Mouse (Mus musculus) stomach, embryonic 15.5 days (tissue): ENCODE measurements around the gene Nip7. TPM values are rescaled to one million over a fixed set of nuclear protein-coding genes. Genes with fewer than 3 reads are reported as not detected.
"Not testable (repeated sequence)": the region's sequence is repeated elsewhere in the genome, so short reads cannot be mapped to it uniquely, and the experiment has no call there.

ENCODE experiments used
- ATAC-seq: fragments of 200-750 bp; cut with Nextera tagmentation; 2 replicates; pipeline ENCODE4 v1.8.0; 2017; ENCODE audit warnings: low read depth, moderate number of reproducible peaks, moderate TSS enrichment; ENCODE audit not compliant: insufficient read depth, low FRiP score
- H3K27ac ChIP-seq: fragments of 300-500 bp; sonication (generic); 2 replicates; pipeline ENCODE4 v1.5.1; 2015; ENCODE audit warnings: mild to moderate bottlenecking, inconsistent platforms
- H3K27me3 ChIP-seq: fragments of 300-500 bp; sonication (generic); replicated peaks from 2 replicates; pipeline ENCODE4 v1.6.1; 2015; ENCODE audit warnings: inconsistent platforms
- H3K36me3 ChIP-seq: fragments of 300-500 bp; sonication (generic); 2 replicates; pipeline ENCODE4 v1.6.1; 2015; ENCODE audit warnings: inconsistent platforms
- H3K4me1 ChIP-seq: fragments of 300-500 bp; sonication (generic); 2 replicates; pipeline ENCODE4 v1.6.1; 2015; ENCODE audit warnings: inconsistent platforms
- H3K4me2 ChIP-seq: fragments of 300-500 bp; sonication (generic); 2 replicates; pipeline ENCODE4 v1.6.1; 2015; ENCODE audit warnings: mild to moderate bottlenecking, inconsistent platforms
- H3K4me3 ChIP-seq: fragments of 300-500 bp; sonication (generic); replicated peaks from 2 replicates; pipeline ENCODE4 v1.5.1; 2015; ENCODE audit warnings: inconsistent platforms
- H3K9ac ChIP-seq: fragments of 300-500 bp; sonication (generic); 2 replicates; pipeline ENCODE4 v1.6.1; 2015; ENCODE audit warnings: inconsistent platforms
- H3K9me3 ChIP-seq: fragments of 300-500 bp; sonication (generic); 2 replicates; pipeline ENCODE4 v1.6.1; 2016; ENCODE audit warnings: inconsistent platforms
- WGBS: fragments of 180-500 bp; shearing (Covaris S2); methylation state at CpG from one replicate; pipeline ENCODE4 v1.1.7; 2015; 5-methylcytosine and 5-hydroxymethylcytosine counted together
- polyA plus RNA-seq: library from polyadenylated mRNA; unstranded; fragments of >200 nt; fragmentation: Nextera tagmentation; extraction: Ambion mirVana; gene quantifications from 2 replicates; pipeline ENCODE4 v1.2.1, GENCODE M21; 2015

Gene Nip7
- polyA plus RNA-seq: 73.0 and 82.9 TPM in 2 replicates

DNA sequence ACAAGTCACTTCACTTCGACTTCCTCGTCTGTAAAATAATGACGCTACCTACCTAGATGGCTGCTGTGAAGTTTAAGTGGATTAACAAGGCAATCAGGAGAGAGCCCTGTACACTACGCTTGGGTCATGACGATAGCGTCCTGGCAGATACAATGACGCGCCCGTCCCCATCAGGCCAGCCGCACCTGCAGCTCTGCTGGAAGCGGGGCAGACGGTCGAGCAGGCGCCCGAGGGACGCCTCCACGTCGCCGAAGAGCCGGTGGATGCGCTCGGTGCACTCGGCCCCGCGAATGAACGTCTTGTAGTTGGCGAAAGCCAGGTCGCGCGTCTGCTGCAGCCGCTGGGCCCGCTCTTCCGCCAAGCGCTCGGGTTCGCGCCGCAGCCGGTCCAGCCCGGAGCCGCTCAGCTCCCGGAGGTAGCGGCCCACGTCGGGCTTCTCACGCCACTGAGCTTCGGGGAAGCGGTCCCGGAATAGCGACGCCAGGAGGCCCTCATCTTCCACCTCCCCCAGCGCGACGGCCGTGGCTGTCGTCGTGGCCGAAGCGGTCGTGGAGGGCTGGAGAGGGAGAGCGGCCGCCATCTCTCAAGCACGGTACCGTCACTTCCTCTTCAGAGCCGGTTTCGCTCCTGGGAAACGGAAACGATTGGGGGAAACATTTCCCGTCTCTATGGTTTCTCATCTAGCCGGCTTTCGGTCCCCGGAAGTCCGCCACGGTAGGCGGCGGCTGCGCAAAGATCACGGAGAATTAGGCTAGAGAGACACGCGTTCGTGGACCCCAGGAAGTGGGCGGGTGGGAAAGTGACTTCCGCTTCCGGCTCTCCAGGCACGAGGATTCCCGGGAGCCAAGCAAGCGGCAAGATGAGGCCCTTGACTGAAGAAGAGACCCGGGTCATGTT, at the start of gene Nip7, which contains the start of gene Cog8:
Gene Nip7, plus strand, starts transcription at position 802 of the 897 bp plus-strand sequence.
Gene Cog8, minus strand, starts transcription at position 614 of the 897 bp plus-strand sequence.
- Histone ChIP-seq H3K36me3 (peaks cover 26% of the 10 kb centered on the region), H3K4me1 (peaks cover 11% of the 10 kb centered on the region; the same call in 1 of the 2 replicates), H3K27ac (peak within 1 kb of the TSS; percentile 74), H3K27me3 (no peaks in the 10 kb centered on the region), H3K4me2 (peak within 1 kb of the TSS; percentile 88), H3K9me3 (no peaks in the 10 kb centered on the region), H3K4me3 (peak within 1 kb of the TSS; percentile 97), H3K9ac (peak within 1 kb of the TSS; percentile 75)
- peak; percentile 96 for ATAC-seq
- under 1% methylated on average over 88 of the region's 88 CpGs for WGBS

DNA sequence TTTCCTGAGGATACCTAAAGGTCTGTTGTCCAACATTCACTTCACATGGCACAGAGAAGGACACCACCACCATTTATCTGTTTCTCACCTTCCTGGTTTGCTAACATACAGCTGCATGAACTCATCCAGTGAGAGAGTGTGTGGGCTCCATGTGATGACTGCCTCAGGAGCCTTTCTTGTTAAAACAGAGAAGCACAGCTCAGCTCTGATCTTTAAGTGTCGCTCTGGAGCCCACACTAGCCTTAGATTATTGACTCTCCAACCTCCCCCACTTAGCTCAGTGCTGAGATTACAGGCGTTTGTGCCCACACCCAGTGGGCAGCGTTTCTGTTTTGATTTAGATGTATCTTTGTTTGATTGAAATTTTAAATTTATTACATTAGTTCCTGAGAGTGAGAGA, 48.9 kb upstream of the Nip7 start:
- ATAC-seq: no peak

DNA sequence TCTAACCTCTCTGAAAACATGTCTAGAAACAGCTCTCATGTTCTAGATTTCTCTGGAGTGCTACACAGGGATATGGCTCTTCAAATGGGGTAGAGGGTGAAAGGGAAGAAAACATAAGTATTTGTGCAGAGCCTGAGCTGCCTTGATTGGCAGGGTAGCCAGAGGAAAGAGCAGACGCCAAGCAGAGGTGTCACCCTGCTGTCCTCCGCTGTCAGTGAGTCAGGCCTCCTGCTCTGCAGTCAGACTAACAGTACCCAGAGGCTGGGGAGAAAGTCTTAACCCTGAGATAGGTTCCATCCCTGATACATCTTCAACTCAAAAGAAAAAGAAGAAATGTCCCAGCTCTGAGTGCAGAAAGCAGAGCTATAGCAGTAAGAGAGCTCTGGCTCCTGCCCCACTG, 44.0 kb upstream of the Nip7 start:
- Histone ChIP-seq H3K27me3 (no peaks in the 10 kb centered on the region), H3K27ac (no peak overlapping the region), H3K9me3 (no peaks in the 10 kb centered on the region), H3K4me1 (no peaks in the 10 kb centered on the region), H3K4me3 (no peak overlapping the region), H3K4me2 (no peak overlapping the region), H3K9ac (no peak overlapping the region), H3K36me3 (peaks cover 9% of the 10 kb centered on the region; the same call in 1 of the 2 replicates)
- 79% methylated on average over 2 of the region's 2 CpGs for whole genome bisulfite sequencing
- ATAC-seq: no peak

More for the DNA sequence above, 48.9 kb upstream of the Nip7 start:
- H3K9ac ChIP-seq: no peak overlapping the region
- no peak overlapping the region for H3K27ac ChIP-seq
- no peaks in the 10 kb centered on the region for H3K27me3 ChIP-seq
- H3K4me1 ChIP-seq: no peaks in the 10 kb centered on the region
- H3K36me3 ChIP-seq: peaks cover 13% of the 10 kb centered on the region; the same call in 1 of the 2 replicates
- H3K4me2 ChIP-seq: no peak overlapping the region
- H3K4me3 ChIP-seq: no peak overlapping the region
- no peaks in the 10 kb centered on the region for H3K9me3 ChIP-seq
- 74% methylated on average over 3 of the region's 3 CpGs for WGBS

DNA sequence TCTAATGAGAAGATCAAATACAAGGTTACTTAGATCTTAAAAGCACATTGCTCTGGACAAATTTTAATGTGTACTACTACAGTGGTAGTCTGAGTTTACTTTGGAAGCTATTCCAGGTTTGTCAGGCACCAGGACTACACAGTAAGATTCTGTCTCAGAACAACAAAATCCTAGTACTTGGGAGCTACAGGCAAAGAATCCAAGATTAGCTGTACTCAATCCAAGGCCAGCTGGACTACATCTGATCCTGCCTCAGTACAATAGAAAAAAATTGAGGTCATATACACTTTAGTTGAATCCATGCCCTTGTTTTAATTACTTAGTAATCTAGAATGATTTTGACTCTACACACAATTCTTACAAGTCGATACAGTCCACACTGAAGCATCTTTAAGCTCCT, 41.8 kb upstream of the Nip7 start:
- Histone ChIP-seq H3K4me3 (no peak overlapping the region), H3K4me1 (no peaks in the 10 kb centered on the region), H3K9me3 (no peaks in the 10 kb centered on the region), H3K9ac (no peak overlapping the region), H3K36me3 (0 out of 2 replicates have a peak, but pooled peaks cover 5% of the 10 kb centered on the region), H3K27me3 (no peaks in the 10 kb centered on the region), H3K4me2 (no peak overlapping the region), H3K27ac (no peak overlapping the region)
- 77% methylated on average over 1 of the region's 1 CpGs for WGBS
- ATAC-seq: no peak

- Histone ChIP-seq H3K27ac (no peak overlapping the region), H3K4me2 (no peak overlapping the region), H3K9me3 (no peaks in the 10 kb centered on the region), H3K27me3 (no peaks in the 10 kb centered on the region), H3K4me1 (no peaks in the 10 kb centered on the region), H3K4me3 (no peak overlapping the region), H3K9ac (no peak overlapping the region), H3K36me3 (no peaks in the 10 kb centered on the region)
- 85% methylated on average over 8 of the region's 8 CpGs for WGBS
- no peak for ATAC-seq
Observed at GRCm38 (mm10) chr8:107023479-107023878, 33.2 kb upstream of the Nip7 start.

- Histone ChIP-seq H3K36me3 (no peaks in the 10 kb centered on the region), H3K4me1 (peaks cover 7% of the 10 kb centered on the region), H3K9me3 (no peaks in the 10 kb centered on the region), H3K27ac (no peak overlapping the region), H3K4me3 (no peak overlapping the region), H3K4me2 (no peak overlapping the region), H3K9ac (no peak overlapping the region), H3K27me3 (no peaks in the 10 kb centered on the region)
- WGBS: 72% methylated on average over 3 of the region's 3 CpGs
- no peak for ATAC-seq
Observed at GRCm38 (mm10) chr8:107029310-107029709, 27.4 kb upstream of the Nip7 start.

GRCm38 (mm10) chr8:107030058-107030457, 26.6 kb upstream of the Nip7 start:
- no peaks in the 10 kb centered on the region for H3K27me3 ChIP-seq
- no peak overlapping the region for H3K27ac ChIP-seq
- H3K4me2 ChIP-seq: no peak overlapping the region
- H3K9me3 ChIP-seq: no peaks in the 10 kb centered on the region
- ATAC-seq: no peak
- no peak overlapping the region for H3K4me3 ChIP-seq
- 61% methylated on average over 5 of the region's 5 CpGs for WGBS
- peaks cover 7% of the 10 kb centered on the region for H3K4me1 ChIP-seq
- no peak overlapping the region for H3K9ac ChIP-seq
- no peaks in the 10 kb centered on the region for H3K36me3 ChIP-seq

DNA sequence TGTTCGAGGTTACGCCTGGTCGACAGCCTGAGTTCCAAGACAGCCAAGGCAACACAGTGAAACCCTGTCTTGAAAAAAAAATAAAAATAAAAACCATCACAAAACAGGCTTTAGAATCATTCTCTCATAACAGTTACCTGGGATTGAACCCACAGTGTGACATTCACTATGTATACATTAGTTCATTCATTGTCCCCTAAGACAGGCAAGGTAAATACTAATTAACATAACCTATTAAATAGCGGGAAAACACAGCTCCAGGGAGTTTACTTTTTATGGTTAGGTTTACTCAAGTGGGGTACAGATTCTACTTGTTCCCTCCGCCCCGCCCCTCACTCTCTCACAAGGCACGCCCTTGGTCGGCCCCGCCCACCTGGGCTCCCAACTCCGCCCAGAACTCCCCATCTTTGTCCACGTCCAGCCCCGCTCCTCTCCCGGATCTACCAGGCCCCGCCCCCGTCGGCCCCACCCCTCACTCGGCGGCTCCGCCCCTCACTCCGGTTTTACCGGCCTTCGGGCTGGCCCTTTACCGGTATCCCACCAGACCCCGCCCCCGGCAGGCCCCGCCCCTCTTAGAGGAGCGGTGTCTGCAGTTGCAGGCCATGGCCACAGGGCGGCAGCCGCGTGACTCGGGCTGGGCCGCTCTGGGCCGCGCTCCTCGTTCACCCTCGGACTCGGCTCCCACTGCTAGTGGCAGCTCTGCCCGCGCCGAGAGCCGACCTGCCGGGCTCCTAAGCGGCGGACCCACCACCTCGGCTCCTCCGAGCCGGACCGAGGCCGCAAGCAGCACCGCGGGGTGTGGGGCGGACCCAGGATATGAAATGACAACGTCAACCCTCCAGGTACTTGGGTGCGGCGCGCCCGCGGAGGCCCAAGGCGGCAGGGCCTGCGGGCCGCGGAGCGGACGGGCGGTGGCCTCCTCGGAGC, 25.8 kb upstream of the Nip7 start, which contains the start of gene Vps4a:
Gene Vps4a, plus strand, starts transcription at position 573 of the 927 bp plus-strand sequence.
- Histone ChIP-seq H3K4me2 (peak within 1 kb of the TSS; percentile 55), H3K9me3 (no peaks in the 10 kb centered on the region), H3K27ac (peak within 1 kb of the TSS; percentile 86), H3K4me3 (peak within 1 kb of the TSS; percentile 98), H3K9ac (peak within 1 kb of the TSS; percentile 94), H3K36me3 (no peaks in the 10 kb centered on the region), H3K4me1 (peaks cover 7% of the 10 kb centered on the region), H3K27me3 (no peaks in the 10 kb centered on the region)
- ATAC-seq: peak; percentile 95
- WGBS: 4% methylated on average over 65 of the region's 66 CpGs

DNA sequence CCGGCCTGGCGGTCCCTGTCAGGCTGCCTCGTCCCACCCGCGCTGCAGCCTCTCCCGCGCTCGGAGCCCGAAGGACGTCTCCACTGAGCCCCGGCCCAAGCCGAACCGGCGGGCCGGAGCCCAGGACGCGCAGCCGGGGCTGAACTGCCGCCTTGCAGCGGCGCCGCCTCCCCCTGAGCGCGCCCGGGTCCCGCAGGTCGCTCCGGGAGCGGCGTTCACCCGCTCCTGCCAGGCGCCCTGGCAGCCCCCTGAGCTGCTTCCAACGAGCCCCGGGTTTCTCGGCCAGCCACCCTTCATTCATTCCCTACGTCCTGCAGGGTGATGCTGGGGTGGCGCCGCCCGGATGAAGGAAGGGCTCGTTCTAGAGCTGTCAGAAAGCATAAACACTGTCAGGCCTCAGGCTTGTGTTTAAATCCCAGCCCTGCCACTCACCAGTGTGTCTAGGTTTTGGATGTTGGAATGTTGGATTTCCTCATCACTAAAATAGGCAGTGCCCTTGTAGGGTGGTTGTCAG, 25.0 kb upstream of the Nip7 start:
- Histone ChIP-seq H3K9ac (peak overlapping the region; percentile 94), H3K27ac (peak overlapping the region; percentile 86), H3K9me3 (no peaks in the 10 kb centered on the region), H3K4me3 (peak overlapping the region; percentile 98), H3K36me3 (no peaks in the 10 kb centered on the region), H3K4me2 (peak overlapping the region; percentile 55), H3K4me1 (peaks cover 7% of the 10 kb centered on the region), H3K27me3 (no peaks in the 10 kb centered on the region)
- peak; percentile 20; the same call in 1 of the 2 replicates for ATAC-seq
- under 1% methylated on average over 39 of the region's 40 CpGs for WGBS

- not testable (repeated sequence) for H3K9me3 ChIP-seq, H3K4me3 ChIP-seq, H3K4me1 ChIP-seq, H3K4me2 ChIP-seq, H3K36me3 ChIP-seq, H3K9ac ChIP-seq, ATAC-seq, H3K27me3 ChIP-seq, H3K27ac ChIP-seq
- WGBS: 92% methylated on average over 2 of the region's 2 CpGs
Observed at GRCm38 (mm10) chr8:107033609-107034008, 23.1 kb upstream of the Nip7 start.

- H3K9me3 ChIP-seq: no peaks in the 10 kb centered on the region
- no peak overlapping the region for H3K4me3 ChIP-seq
- H3K4me2 ChIP-seq: no peak overlapping the region
- no peak overlapping the region for H3K27ac ChIP-seq
- no peak overlapping the region for H3K9ac ChIP-seq
- H3K27me3 ChIP-seq: no peaks in the 10 kb centered on the region
- no peak for ATAC-seq
- H3K4me1 ChIP-seq: peaks cover 7% of the 10 kb centered on the region
- WGBS: 85% methylated on average over 3 of the region's 3 CpGs
- H3K36me3 ChIP-seq: peaks cover 21% of the 10 kb centered on the region
Observed at GRCm38 (mm10) chr8:107035641-107036040, 21.0 kb upstream of the Nip7 start.
